Mouse (Mus musculus): ENCODE data around the gene Hist1h3b. TPM values are rescaled to one million over a fixed set of nuclear protein-coding genes. Genes with fewer than 3 reads are reported as not detected.
A peak's percentile ranks its signal among the peaks of the same experiment; 100 is the strongest.
"Not testable (repeated sequence)": the region's sequence is repeated elsewhere in the genome, so short reads cannot be mapped to it uniquely, and the experiment has no call there.

Hist1h3b gene
- polyA plus RNA-seq (2012; rRNA removed): 0.88 and 1.4 TPM in 2 replicates

GRCm38 (mm10) chr13:23752067-23752741, at the start of gene Hist1h3b:
Gene Hist1h3b, plus strand, starts transcription at chr13:23752267.
- not testable (repeated sequence) for H3K27me3 ChIP-seq (replicated peaks; ENCODE audit: control insufficient read depth, insufficient read depth, low read length); H3K4me1 ChIP-seq (ENCODE audit: control insufficient read depth, insufficient read depth, low read length); H3K36me3 ChIP-seq (ENCODE audit: control insufficient read depth, insufficient read depth, low read length)
- Histone ChIP-seq H3K4me3 (ENCODE audit: insufficient read depth, low read depth, low read length) (peak within 1 kb of the TSS; percentile 74; the same call in 1 of the 2 replicates), H3K27ac (ENCODE audit: insufficient read depth, low read depth, low read length) (peak within 1 kb of the TSS; percentile 71)
- WGBS: 4% methylated on average over 18 of the region's 47 CpGs
- DNase-seq: peak; percentile 88

DNA sequence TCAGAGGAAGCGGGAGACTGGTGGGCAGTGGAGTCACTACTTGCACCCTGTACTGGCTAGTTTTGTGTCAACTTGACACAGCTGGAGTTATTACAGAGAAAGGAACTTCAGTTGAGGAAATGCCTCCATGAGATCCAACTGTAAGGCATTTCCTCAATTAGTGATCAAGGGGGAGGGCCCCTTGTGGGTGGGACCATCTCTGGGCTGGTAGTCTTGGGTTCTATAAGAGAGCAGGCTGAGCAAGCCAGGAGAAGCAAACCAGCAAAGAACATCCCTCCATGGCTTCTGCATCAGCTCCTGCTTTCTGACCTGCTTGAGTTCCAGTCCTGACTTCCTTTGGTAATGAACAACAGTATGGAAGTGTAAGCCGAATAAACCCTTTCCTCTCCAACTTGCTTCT, 49.3 kb upstream of the Hist1h3b start:
- not testable (repeated sequence) for H3K4me3 ChIP-seq (ENCODE audit: insufficient read depth, low read depth, low read length); H3K27me3 ChIP-seq (replicated peaks; ENCODE audit: control insufficient read depth, insufficient read depth, low read length); DNase-seq; H3K4me1 ChIP-seq (ENCODE audit: control insufficient read depth, insufficient read depth, low read length); H3K27ac ChIP-seq (ENCODE audit: insufficient read depth, low read depth, low read length); H3K36me3 ChIP-seq (ENCODE audit: control insufficient read depth, insufficient read depth, low read length)
- 63% methylated on average over 2 of the region's 2 CpGs for WGBS

- H3K27ac ChIP-seq (ENCODE audit: insufficient read depth, low read depth, low read length): no peak overlapping the region
- H3K4me3 ChIP-seq (ENCODE audit: insufficient read depth, low read depth, low read length): no peak overlapping the region
- WGBS: 96% methylated on average over 7 of the region's 7 CpGs
- H3K36me3 ChIP-seq (ENCODE audit: control insufficient read depth, insufficient read depth, low read length): no peaks in the 10 kb centered on the region; the same call in 1 of the 2 replicates
- no peaks in the 10 kb centered on the region for H3K27me3 ChIP-seq (replicated peaks; ENCODE audit: control insufficient read depth, insufficient read depth, low read length)
- DNase-seq: no peak
- TF ChIP-seq CTCF (conservative IDR thresholded peaks at IDR 0.05; ENCODE audit: insufficient read depth, insufficient read length, low read depth, low read length) (no peak), POLR2A (IDR thresholded peaks at IDR 0.05; ENCODE audit: low read depth, low read length) (no peak)
- H3K4me1 ChIP-seq (ENCODE audit: control insufficient read depth, insufficient read depth, low read length): peaks cover 3% of the 10 kb centered on the region; the same call in 1 of the 2 replicates
Measured at GRCm38 (mm10) chr13:23705751-23706356, 46.2 kb upstream of the Hist1h3b start.

GRCm38 (mm10) chr13:23706771-23707170, 45.3 kb upstream of the Hist1h3b start:
- Histone ChIP-seq H3K36me3 (ENCODE audit: control insufficient read depth, insufficient read depth, low read length) (no peaks in the 10 kb centered on the region; the same call in 1 of the 2 replicates), H3K4me1 (ENCODE audit: control insufficient read depth, insufficient read depth, low read length) (0 out of 2 replicates have a peak, but pooled peaks cover 3% of the 10 kb centered on the region), H3K4me3 (ENCODE audit: insufficient read depth, low read depth, low read length) (no peak overlapping the region), H3K27me3 (replicated peaks; ENCODE audit: control insufficient read depth, insufficient read depth, low read length) (no peaks in the 10 kb centered on the region), H3K27ac (ENCODE audit: insufficient read depth, low read depth, low read length) (no peak overlapping the region)
- no peak for DNase-seq
- TF ChIP-seq POLR2A (IDR thresholded peaks at IDR 0.05; ENCODE audit: low read depth, low read length) (no peak), CTCF (conservative IDR thresholded peaks at IDR 0.05; ENCODE audit: insufficient read depth, insufficient read length, low read depth, low read length) (no peak)
- 97% methylated on average over 12 of the region's 12 CpGs for WGBS

DNA sequence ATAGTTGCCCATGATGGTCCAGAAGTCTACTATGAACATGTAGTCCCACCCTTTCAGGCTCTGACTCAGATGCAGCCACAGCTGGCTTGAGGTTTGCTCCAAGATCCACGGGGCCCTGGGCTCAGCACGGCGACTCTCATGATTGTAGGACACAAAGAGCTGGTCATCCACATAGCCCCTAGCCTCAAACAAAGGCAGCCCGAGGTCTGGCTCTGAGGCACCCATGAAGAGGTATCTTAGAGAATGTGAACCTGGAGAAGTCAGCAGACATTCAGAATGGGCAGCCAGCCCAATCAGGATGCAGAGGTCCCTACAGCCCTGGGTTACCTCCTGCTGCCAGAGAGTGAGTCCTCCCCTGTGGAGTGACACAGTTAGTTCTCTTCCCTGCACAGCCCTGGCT, 44.0 kb upstream of the Hist1h3b start:
- DNase-seq: no peak
- Histone ChIP-seq H3K4me1 (ENCODE audit: control insufficient read depth, insufficient read depth, low read length) (0 out of 2 replicates have a peak, but pooled peaks cover 3% of the 10 kb centered on the region), H3K27me3 (replicated peaks; ENCODE audit: control insufficient read depth, insufficient read depth, low read length) (no peaks in the 10 kb centered on the region), H3K4me3 (ENCODE audit: insufficient read depth, low read depth, low read length) (no peak overlapping the region), H3K27ac (ENCODE audit: insufficient read depth, low read depth, low read length) (no peak overlapping the region), H3K36me3 (ENCODE audit: control insufficient read depth, insufficient read depth, low read length) (no peaks in the 10 kb centered on the region; the same call in 1 of the 2 replicates)
- TF ChIP-seq POLR2A (IDR thresholded peaks at IDR 0.05; ENCODE audit: low read depth, low read length) (no peak), CTCF (conservative IDR thresholded peaks at IDR 0.05; ENCODE audit: insufficient read depth, insufficient read length, low read depth, low read length) (no peak)
- WGBS: 95% methylated on average over 4 of the region's 4 CpGs

DNA sequence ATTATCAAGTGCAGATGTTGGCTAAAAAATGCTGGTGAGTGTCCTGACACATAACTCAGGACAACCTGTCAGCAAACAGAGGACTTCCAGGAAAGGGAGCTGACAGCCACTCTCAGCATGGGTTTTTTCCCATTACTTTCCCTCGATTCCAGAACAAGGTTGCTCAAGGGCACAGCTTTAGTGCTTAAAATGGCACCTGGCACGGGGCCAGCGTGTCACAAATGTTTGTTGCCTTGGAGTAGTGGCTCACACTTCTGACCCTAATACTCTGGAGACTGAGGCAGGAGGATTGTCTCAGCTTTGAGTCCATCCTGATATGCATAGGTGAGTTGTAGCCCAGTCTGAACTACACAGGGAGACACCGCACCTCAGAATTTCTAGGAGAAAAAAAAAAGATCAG, 43.4 kb upstream of the Hist1h3b start:
- no peaks in the 10 kb centered on the region; the same call in 1 of the 2 replicates for H3K36me3 ChIP-seq (ENCODE audit: control insufficient read depth, insufficient read depth, low read length)
- TF ChIP-seq CTCF (conservative IDR thresholded peaks at IDR 0.05; ENCODE audit: insufficient read depth, insufficient read length, low read depth, low read length): no peak
- no peak for TF ChIP-seq POLR2A (IDR thresholded peaks at IDR 0.05; ENCODE audit: low read depth, low read length)
- no peak overlapping the region for H3K27ac ChIP-seq (ENCODE audit: insufficient read depth, low read depth, low read length)
- WGBS: 61% methylated on average over 4 of the region's 4 CpGs
- peak; percentile 27 for DNase-seq
- no peaks in the 10 kb centered on the region for H3K27me3 ChIP-seq (replicated peaks; ENCODE audit: control insufficient read depth, insufficient read depth, low read length)
- 0 out of 2 replicates have a peak, but pooled peaks cover 3% of the 10 kb centered on the region for H3K4me1 ChIP-seq (ENCODE audit: control insufficient read depth, insufficient read depth, low read length)
- H3K4me3 ChIP-seq (ENCODE audit: insufficient read depth, low read depth, low read length): no peak overlapping the region

- 27% methylated on average over 15 of the region's 15 CpGs for WGBS
- DNase-seq: peak; percentile 32
- Histone ChIP-seq H3K27ac (ENCODE audit: insufficient read depth, low read depth, low read length) (peak overlapping the region; percentile 54), H3K4me1 (ENCODE audit: control insufficient read depth, insufficient read depth, low read length) (0 out of 2 replicates have a peak, but pooled peaks cover 3% of the 10 kb centered on the region), H3K27me3 (replicated peaks; ENCODE audit: control insufficient read depth, insufficient read depth, low read length) (no peaks in the 10 kb centered on the region), H3K4me3 (ENCODE audit: insufficient read depth, low read depth, low read length) (peak overlapping the region; percentile 80), H3K36me3 (ENCODE audit: control insufficient read depth, insufficient read depth, low read length) (no peaks in the 10 kb centered on the region)
- TF ChIP-seq CTCF (conservative IDR thresholded peaks at IDR 0.05; ENCODE audit: insufficient read depth, insufficient read length, low read depth, low read length): no peak
- TF ChIP-seq POLR2A (IDR thresholded peaks at IDR 0.05; ENCODE audit: low read depth, low read length): no peak
Measured at GRCm38 (mm10) chr13:23709714-23710373, 42.2 kb upstream of the Hist1h3b start.
